Mouse (Mus musculus): ENCODE results near the gene Rpp38. TPM values are rescaled to one million over a fixed set of nuclear protein-coding genes. Genes with fewer than 3 reads are reported as not detected.
A peak's percentile ranks its signal among the peaks of the same experiment; 100 is the strongest.

The Rpp38 gene
- polyA plus RNA-seq, 1 experiment from 2014 or later, result 8.9 TPM

DNA sequence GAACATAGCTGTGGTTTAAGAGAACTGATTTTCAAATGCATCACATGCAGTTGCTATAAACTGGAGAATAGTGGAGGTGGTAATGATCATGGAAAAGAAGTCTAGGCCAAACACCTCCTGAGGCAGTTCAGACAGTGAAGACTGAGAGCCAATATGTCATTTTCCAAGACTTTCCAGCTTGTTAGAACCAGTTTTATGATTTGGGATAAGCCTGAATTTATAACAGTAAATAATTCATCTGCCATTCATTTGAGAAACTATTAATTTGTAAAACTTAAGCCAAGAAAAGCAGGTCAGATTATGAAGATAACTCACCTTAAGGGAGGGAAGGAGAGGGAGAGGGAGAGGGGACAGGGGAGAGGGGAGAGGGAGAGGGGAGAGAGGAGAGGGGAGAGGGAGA, 20.7 kb upstream of the Rpp38 start:
- DNase-seq (ENCODE audit: low spot score) (no peak), ATAC-seq (no peak)
- Histone ChIP-seq H3K27me3 (replicated peaks; ENCODE audit: insufficient read depth, low read length) (no peaks in the 10 kb centered on the region), H3K4me2 (replicated peaks; ENCODE audit: low read depth, low read length) (no peak overlapping the region), H3K4me3 (ENCODE audit: low read depth, low read length) (no peak overlapping the region), H3K4me1 (ENCODE audit: insufficient read depth, low read depth, low read length) (no peaks in the 10 kb centered on the region), H3K27ac (ENCODE audit: low read length) (no peak overlapping the region), H3K9me3 (ENCODE audit: low read length) (no peaks in the 10 kb centered on the region), H3K9ac (replicated peaks; ENCODE audit: low read depth) (no peak overlapping the region), H3K36me3 (ENCODE audit: insufficient read depth, low read length) (no peaks in the 10 kb centered on the region)
- TF ChIP-seq EP300 (IDR thresholded peaks at IDR 0.05) (no peak), CTCF (IDR thresholded peaks at IDR 0.05) (no peak)

- peak; percentile 83 for TF ChIP-seq CTCF (IDR thresholded peaks at IDR 0.05)
- no peak for TF ChIP-seq EP300 (IDR thresholded peaks at IDR 0.05)
- no peak for ATAC-seq
- Histone ChIP-seq H3K27ac (ENCODE audit: low read length) (no peak overlapping the region), H3K9ac (replicated peaks; ENCODE audit: low read depth) (no peak overlapping the region), H3K4me1 (ENCODE audit: insufficient read depth, low read depth, low read length) (no peaks in the 10 kb centered on the region), H3K4me2 (replicated peaks; ENCODE audit: low read depth, low read length) (no peak overlapping the region), H3K27me3 (replicated peaks; ENCODE audit: insufficient read depth, low read length) (no peaks in the 10 kb centered on the region), H3K4me3 (ENCODE audit: low read depth, low read length) (no peak overlapping the region), H3K36me3 (ENCODE audit: insufficient read depth, low read length) (no peaks in the 10 kb centered on the region), H3K9me3 (ENCODE audit: low read length) (no peaks in the 10 kb centered on the region)
- peak; percentile 64 for DNase-seq (ENCODE audit: low spot score)
- 15% methylated on average over 3 of the region's 3 CpGs for WGBS
Measured at GRCm38 (mm10) chr2:3348919-3349318, 16.5 kb upstream of the Rpp38 start.

GRCm38 (mm10) chr2:3348422-3348821, 16.0 kb upstream of the Rpp38 start:
- Histone ChIP-seq H3K27ac (ENCODE audit: low read length) (no peak overlapping the region), H3K4me1 (ENCODE audit: insufficient read depth, low read depth, low read length) (no peaks in the 10 kb centered on the region), H3K9ac (replicated peaks; ENCODE audit: low read depth) (no peak overlapping the region), H3K27me3 (replicated peaks; ENCODE audit: insufficient read depth, low read length) (no peaks in the 10 kb centered on the region), H3K4me3 (ENCODE audit: low read depth, low read length) (no peak overlapping the region), H3K9me3 (ENCODE audit: low read length) (no peaks in the 10 kb centered on the region), H3K36me3 (ENCODE audit: insufficient read depth, low read length) (no peaks in the 10 kb centered on the region), H3K4me2 (replicated peaks; ENCODE audit: low read depth, low read length) (no peak overlapping the region)
- ATAC-seq (no peak), DNase-seq (ENCODE audit: low spot score) (no peak)
- 77% methylated on average over 4 of the region's 4 CpGs for WGBS
- TF ChIP-seq CTCF (IDR thresholded peaks at IDR 0.05) (no peak), EP300 (IDR thresholded peaks at IDR 0.05) (no peak)

GRCm38 (mm10) chr2:3335611-3336301, 3.3 kb upstream of the Rpp38 start, which contains the start of gene Acbd7:
Gene Acbd7 (plus strand): TSS chr2:3336168.
- DNase-seq (ENCODE audit: low spot score) (peak; percentile 88), ATAC-seq (peak; percentile 42)
- no peak for TF ChIP-seq EP300 (IDR thresholded peaks at IDR 0.05)
- TF ChIP-seq CTCF (IDR thresholded peaks at IDR 0.05), result no peak
- Histone ChIP-seq H3K9me3 (ENCODE audit: low read length) (no peaks in the 10 kb centered on the region), H3K27ac (ENCODE audit: low read length) (no peak within 1 kb of the TSS), H3K36me3 (ENCODE audit: insufficient read depth, low read length) (no peaks in the 10 kb centered on the region), H3K4me2 (replicated peaks; ENCODE audit: low read depth, low read length) (peak within 1 kb of the TSS; percentile 51), H3K4me3 (ENCODE audit: low read depth, low read length) (peak within 1 kb of the TSS; percentile 31), H3K9ac (replicated peaks; ENCODE audit: low read depth) (no peak within 1 kb of the TSS), H3K27me3 (replicated peaks; ENCODE audit: insufficient read depth, low read length) (no peaks in the 10 kb centered on the region), H3K4me1 (ENCODE audit: insufficient read depth, low read depth, low read length) (peaks cover 8% of the 10 kb centered on the region; the same call in 1 of the 2 replicates)
- 5% methylated on average over 20 of the region's 20 CpGs for WGBS

- no peak for TF ChIP-seq EP300 (IDR thresholded peaks at IDR 0.05)
- TF ChIP-seq CTCF (IDR thresholded peaks at IDR 0.05), result no peak
- DNase-seq (ENCODE audit: low spot score), result no peak
- WGBS, result 88% methylated on average over 12 of the region's 12 CpGs
Measured at GRCm38 (mm10) chr2:3333761-3334160, 1.3 kb upstream of the Rpp38 start.

DNA sequence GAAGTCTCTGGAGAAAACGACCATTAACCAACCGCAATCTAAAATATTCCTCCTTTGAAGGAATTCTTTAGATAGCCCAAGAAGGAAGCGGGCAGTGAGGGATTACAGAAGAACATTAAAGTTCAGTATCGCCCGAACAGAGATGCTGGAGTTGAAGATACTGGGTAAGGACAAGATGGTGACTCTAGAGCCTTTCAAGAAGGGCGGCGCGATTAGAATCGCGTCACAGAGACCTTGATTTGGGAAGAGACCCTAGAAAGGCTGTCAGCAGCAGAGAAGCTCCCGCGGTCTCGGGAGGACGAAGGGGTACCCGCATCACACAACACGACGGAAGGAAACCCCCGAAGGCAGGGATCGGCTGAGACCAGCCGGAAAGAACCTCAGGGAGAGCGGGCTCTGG, 387 bp downstream of the Rpp38 start:
- WGBS, result 1% methylated on average over 21 of the region's 21 CpGs
- H3K4me1 ChIP-seq (ENCODE audit: insufficient read depth, low read depth, low read length), result peaks cover 8% of the 10 kb centered on the region; the same call in 1 of the 2 replicates
- H3K27me3 ChIP-seq (replicated peaks; ENCODE audit: insufficient read depth, low read length), result no peaks in the 10 kb centered on the region
- peaks cover 5% of the 10 kb centered on the region; the same call in 1 of the 2 replicates for H3K36me3 ChIP-seq (ENCODE audit: insufficient read depth, low read length)
- peak overlapping the region; percentile 26 for H3K27ac ChIP-seq (ENCODE audit: low read length)
- TF ChIP-seq EP300 (IDR thresholded peaks at IDR 0.05) (no peak), CTCF (IDR thresholded peaks at IDR 0.05) (no peak)
- peak overlapping the region; percentile 66 for H3K4me2 ChIP-seq (replicated peaks; ENCODE audit: low read depth, low read length)
- ATAC-seq (no peak), DNase-seq (ENCODE audit: low spot score) (no peak)
- no peaks in the 10 kb centered on the region for H3K9me3 ChIP-seq (ENCODE audit: low read length)
- peak overlapping the region; percentile 57 for H3K4me3 ChIP-seq (ENCODE audit: low read depth, low read length)
- peak overlapping the region; percentile 37 for H3K9ac ChIP-seq (replicated peaks; ENCODE audit: low read depth)

More at GRCm38 (mm10) chr2:3333761-3334160, 1.3 kb upstream of the Rpp38 start:
- Histone ChIP-seq H3K4me3 (ENCODE audit: low read depth, low read length) (no peak overlapping the region), H3K4me1 (ENCODE audit: insufficient read depth, low read depth, low read length) (peaks cover 8% of the 10 kb centered on the region; the same call in 1 of the 2 replicates), H3K27me3 (replicated peaks; ENCODE audit: insufficient read depth, low read length) (no peaks in the 10 kb centered on the region), H3K4me2 (replicated peaks; ENCODE audit: low read depth, low read length) (no peak overlapping the region), H3K9me3 (ENCODE audit: low read length) (no peaks in the 10 kb centered on the region), H3K27ac (ENCODE audit: low read length) (no peak overlapping the region), H3K36me3 (ENCODE audit: insufficient read depth, low read length) (no peaks in the 10 kb centered on the region; the same call in 1 of the 2 replicates), H3K9ac (replicated peaks; ENCODE audit: low read depth) (no peak overlapping the region)
- ATAC-seq, result no peak
